Mouse (Mus musculus): Measurements from ENCODE around the gene Hpse. TPM values are rescaled to one million over a fixed set of nuclear protein-coding genes. Genes with fewer than 3 reads are reported as not detected.

Hpse gene
- polyA plus RNA-seq (2015; fragmentation: Nextera tagmentation; extraction: Ambion mirVana) = 4.0 and 4.5 TPM in 2 replicates

DNA sequence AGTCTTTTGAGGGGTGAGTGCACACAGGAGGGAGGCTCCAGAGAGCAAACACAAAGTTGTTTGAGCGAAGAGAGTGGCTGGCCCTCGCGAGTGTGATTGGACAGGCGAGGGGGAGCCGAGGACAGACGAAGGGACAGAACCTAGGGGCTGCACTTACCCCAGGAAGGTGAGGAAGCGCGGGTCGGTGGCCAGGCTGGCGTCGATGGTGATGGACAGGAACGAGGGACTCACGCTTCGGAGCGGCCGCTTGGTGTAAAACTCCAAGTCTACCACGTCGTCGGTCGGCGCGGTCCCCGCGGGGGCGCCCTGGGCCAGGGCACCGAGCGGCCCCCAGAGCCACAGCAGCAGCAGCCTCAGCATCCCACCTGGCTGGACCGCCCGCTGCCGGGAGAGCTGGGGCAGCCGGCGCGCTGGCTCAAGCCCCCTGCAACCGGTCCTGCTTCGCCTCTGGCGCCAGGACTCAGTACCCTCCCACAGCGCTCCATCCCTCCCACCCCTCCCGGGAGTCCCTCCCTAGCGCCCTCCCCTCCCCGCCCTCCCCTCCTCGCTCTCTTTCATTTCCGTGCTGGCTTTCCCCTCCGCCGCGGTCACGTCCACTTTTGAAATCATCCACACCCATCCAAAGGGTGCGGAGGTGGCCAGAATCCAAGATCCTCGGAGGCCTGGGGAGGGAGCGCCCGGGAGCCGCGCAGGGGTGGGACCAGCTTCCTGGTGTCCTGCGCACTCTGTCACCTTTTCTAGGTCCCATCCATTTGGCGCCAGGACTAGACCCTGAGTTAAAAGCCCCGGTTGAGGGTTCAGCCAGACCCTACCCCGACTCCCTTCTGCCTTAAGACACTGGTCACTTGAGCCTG is at the start of gene Hpse:
Gene Hpse (minus strand): TSS at position 482 of the 854 bp plus-strand sequence.
- Histone ChIP-seq H3K27ac (ENCODE audit: low read length) (no peak within 1 kb of the TSS), H3K4me1 (ENCODE audit: insufficient read depth, low read length) (peaks cover 13% of the 10 kb centered on the region; the same call in 1 of the 2 replicates), H3K4me3 (ENCODE audit: low read length) (peak within 1 kb of the TSS; percentile 61), H3K36me3 (ENCODE audit: insufficient read depth, low read length) (no peaks in the 10 kb centered on the region), H3K9ac (replicated peaks; ENCODE audit: low read length) (peak within 1 kb of the TSS; percentile 31), H3K4me2 (replicated peaks; ENCODE audit: low read depth, low read length) (peak within 1 kb of the TSS; percentile 94), H3K9me3 (ENCODE audit: low read length) (peaks cover 4% of the 10 kb centered on the region; the same call in 1 of the 2 replicates), H3K27me3 (ENCODE audit: insufficient read depth, low read length) (0 out of 2 replicates have a peak, but pooled peaks cover 3% of the 10 kb centered on the region)
- under 1% methylated on average over 49 of the region's 56 CpGs for WGBS
- peak; percentile 88 for ATAC-seq (ENCODE audit: low FRiP score, low TSS enrichment)

DNA sequence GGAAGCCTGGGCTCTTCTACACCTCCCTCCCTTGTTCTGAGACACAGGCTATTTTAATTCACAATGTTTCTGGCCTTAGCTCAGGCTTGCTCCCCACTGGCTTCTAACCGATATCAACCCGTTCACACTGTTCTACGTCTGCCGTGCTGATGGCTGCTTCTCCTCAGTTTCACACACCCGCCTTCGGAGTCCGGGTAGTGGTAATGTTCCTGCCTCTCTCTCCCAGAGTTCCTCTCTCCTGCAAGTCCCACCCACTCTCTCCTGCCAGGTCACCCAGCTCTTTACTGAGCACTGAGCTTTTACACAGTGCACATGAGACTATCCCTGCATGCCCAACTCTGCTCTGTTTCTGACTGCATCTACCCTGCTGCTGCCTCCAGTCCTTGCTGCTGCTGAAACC is 46.5 kb upstream of the Hpse start:
- no peak overlapping the region for H3K27ac ChIP-seq (ENCODE audit: low read length)
- 87% methylated on average over 7 of the region's 7 CpGs for WGBS
- H3K4me3 ChIP-seq (ENCODE audit: low read length) = no peak overlapping the region
- H3K9me3 ChIP-seq (ENCODE audit: low read length) = no peaks in the 10 kb centered on the region
- H3K9ac ChIP-seq (replicated peaks; ENCODE audit: low read length) = no peak overlapping the region
- no peaks in the 10 kb centered on the region for H3K4me1 ChIP-seq (ENCODE audit: insufficient read depth, low read length)
- peaks cover 55% of the 10 kb centered on the region for H3K36me3 ChIP-seq (ENCODE audit: insufficient read depth, low read length)
- no peak overlapping the region for H3K4me2 ChIP-seq (replicated peaks; ENCODE audit: low read depth, low read length)
- no peak for ATAC-seq (ENCODE audit: low FRiP score, low TSS enrichment)
- no peaks in the 10 kb centered on the region for H3K27me3 ChIP-seq (ENCODE audit: insufficient read depth, low read length)

DNA sequence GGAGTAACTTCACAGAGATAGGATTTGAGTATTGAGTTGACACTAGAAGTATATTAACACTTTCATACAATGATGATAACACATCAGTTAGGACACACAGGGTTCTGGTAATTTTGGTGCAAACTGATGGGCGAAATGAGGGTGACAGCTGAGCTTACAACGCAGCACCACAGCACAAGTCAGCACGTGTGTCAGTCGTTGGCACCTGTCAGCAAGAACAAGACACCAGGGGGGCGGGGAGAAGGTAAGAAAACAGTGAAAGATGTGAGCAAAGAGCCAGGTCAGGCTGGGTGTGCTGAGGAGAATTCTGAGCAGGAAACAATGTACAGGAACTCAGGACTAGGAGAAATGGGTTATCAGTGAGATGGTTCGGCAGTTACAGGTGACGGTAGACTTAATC is 42.2 kb upstream of the Hpse start:
- H3K27ac ChIP-seq (ENCODE audit: low read length) = no peak overlapping the region
- H3K4me1 ChIP-seq (ENCODE audit: insufficient read depth, low read length) = no peaks in the 10 kb centered on the region
- no peak overlapping the region for H3K4me2 ChIP-seq (replicated peaks; ENCODE audit: low read depth, low read length)
- no peak overlapping the region for H3K9ac ChIP-seq (replicated peaks; ENCODE audit: low read length)
- no peaks in the 10 kb centered on the region for H3K27me3 ChIP-seq (ENCODE audit: insufficient read depth, low read length)
- H3K4me3 ChIP-seq (ENCODE audit: low read length) = no peak overlapping the region
- no peak for ATAC-seq (ENCODE audit: low FRiP score, low TSS enrichment)
- H3K36me3 ChIP-seq (ENCODE audit: insufficient read depth, low read length) = peaks cover 29% of the 10 kb centered on the region
- no peaks in the 10 kb centered on the region for H3K9me3 ChIP-seq (ENCODE audit: low read length)
- 90% methylated on average over 7 of the region's 7 CpGs for WGBS

DNA sequence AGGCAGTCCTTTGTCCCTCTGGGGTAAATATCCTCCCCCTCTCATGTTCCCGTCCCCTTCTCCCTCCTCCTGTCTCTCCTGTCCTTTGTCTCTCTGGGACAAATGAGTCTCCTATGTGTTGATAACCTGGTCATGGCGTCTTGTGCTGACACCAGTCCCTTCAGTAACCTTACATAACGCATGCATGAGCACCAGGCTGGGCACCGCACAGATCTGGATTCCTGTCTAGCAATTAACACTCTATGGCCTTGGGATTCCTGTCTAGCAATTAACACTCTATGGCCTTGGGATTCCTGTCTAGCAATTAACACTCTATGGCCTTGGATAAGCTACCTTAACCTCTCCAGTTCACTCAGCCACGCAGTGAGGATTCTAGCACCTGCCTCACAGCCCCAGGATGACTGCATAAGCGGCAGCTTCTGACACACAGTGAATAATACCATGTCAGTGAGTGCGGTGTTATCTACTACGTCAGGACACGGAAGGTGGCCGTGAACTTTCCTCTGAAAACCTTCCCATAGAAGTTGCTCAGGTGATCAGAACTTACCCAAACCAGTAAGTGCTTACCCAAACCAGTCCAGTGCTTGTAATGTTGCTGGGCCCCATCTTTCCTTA is 40.6 kb upstream of the Hpse start:
- 78% methylated on average over 10 of the region's 10 CpGs for WGBS
- no peak overlapping the region for H3K4me3 ChIP-seq (ENCODE audit: low read length)
- peaks cover 24% of the 10 kb centered on the region for H3K36me3 ChIP-seq (ENCODE audit: insufficient read depth, low read length)
- no peaks in the 10 kb centered on the region for H3K4me1 ChIP-seq (ENCODE audit: insufficient read depth, low read length)
- H3K27me3 ChIP-seq (ENCODE audit: insufficient read depth, low read length) = no peaks in the 10 kb centered on the region
- no peak for ATAC-seq (ENCODE audit: low FRiP score, low TSS enrichment)
- H3K9me3 ChIP-seq (ENCODE audit: low read length) = no peaks in the 10 kb centered on the region
- no peak overlapping the region for H3K9ac ChIP-seq (replicated peaks; ENCODE audit: low read length)
- no peak overlapping the region for H3K4me2 ChIP-seq (replicated peaks; ENCODE audit: low read depth, low read length)
- H3K27ac ChIP-seq (ENCODE audit: low read length) = no peak overlapping the region

DNA sequence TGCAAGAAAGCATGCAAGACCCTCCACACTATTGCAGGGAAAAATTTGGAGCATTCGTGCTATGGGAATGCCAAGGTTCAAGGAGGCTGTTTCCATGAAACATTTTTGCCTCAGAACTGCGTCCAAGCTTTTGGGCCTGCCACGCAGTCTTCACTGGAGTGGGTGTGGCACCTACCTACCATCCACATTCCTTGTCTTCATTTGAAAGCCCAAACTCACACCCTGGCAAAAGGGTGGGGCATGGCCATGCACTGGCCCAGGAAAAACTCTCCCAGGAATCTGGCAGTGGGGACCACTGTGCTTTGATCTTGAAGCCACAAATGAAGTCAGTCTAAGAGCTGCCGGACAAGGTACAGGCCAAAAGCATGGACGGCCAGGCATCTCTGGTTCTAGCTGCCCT is 38.6 kb upstream of the Hpse start:
- no peak for ATAC-seq (ENCODE audit: low FRiP score, low TSS enrichment)
- Histone ChIP-seq H3K27ac (ENCODE audit: low read length) (no peak overlapping the region), H3K27me3 (ENCODE audit: insufficient read depth, low read length) (no peaks in the 10 kb centered on the region), H3K4me1 (ENCODE audit: insufficient read depth, low read length) (no peaks in the 10 kb centered on the region), H3K4me3 (ENCODE audit: low read length) (no peak overlapping the region), H3K9me3 (ENCODE audit: low read length) (no peaks in the 10 kb centered on the region), H3K4me2 (replicated peaks; ENCODE audit: low read depth, low read length) (no peak overlapping the region), H3K36me3 (ENCODE audit: insufficient read depth, low read length) (peaks cover 12% of the 10 kb centered on the region), H3K9ac (replicated peaks; ENCODE audit: low read length) (no peak overlapping the region)
- WGBS = 92% methylated on average over 5 of the region's 5 CpGs

DNA sequence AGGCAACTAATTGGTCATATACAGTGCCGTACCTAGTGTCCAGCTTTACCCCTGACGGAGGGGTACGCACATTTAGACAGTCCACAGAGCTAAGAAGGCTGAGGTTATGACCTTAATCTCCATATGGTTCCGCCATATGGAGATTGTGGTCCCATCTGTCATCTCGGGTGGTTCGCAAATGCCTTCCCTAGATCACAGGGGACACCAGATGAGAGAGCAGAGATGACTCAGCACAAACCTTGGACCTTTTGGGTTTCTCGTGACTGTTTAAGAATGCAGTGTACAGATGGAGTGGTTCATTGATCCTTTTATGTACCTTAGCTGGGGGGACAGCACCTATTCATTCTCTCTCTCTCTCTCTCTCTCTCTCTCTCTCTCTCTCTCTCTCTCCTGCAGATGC is 33.9 kb upstream of the Hpse start:
- H3K27ac ChIP-seq (ENCODE audit: low read length) = no peak overlapping the region
- H3K9ac ChIP-seq (replicated peaks; ENCODE audit: low read length) = no peak overlapping the region
- H3K4me1 ChIP-seq (ENCODE audit: insufficient read depth, low read length) = no peaks in the 10 kb centered on the region
- no peak overlapping the region for H3K4me3 ChIP-seq (ENCODE audit: low read length)
- H3K36me3 ChIP-seq (ENCODE audit: insufficient read depth, low read length) = no peaks in the 10 kb centered on the region
- no peaks in the 10 kb centered on the region for H3K9me3 ChIP-seq (ENCODE audit: low read length)
- no peaks in the 10 kb centered on the region for H3K27me3 ChIP-seq (ENCODE audit: insufficient read depth, low read length)
- WGBS = 67% methylated on average over 7 of the region's 7 CpGs
- H3K4me2 ChIP-seq (replicated peaks; ENCODE audit: low read depth, low read length) = no peak overlapping the region
- ATAC-seq (ENCODE audit: low FRiP score, low TSS enrichment) = no peak

DNA sequence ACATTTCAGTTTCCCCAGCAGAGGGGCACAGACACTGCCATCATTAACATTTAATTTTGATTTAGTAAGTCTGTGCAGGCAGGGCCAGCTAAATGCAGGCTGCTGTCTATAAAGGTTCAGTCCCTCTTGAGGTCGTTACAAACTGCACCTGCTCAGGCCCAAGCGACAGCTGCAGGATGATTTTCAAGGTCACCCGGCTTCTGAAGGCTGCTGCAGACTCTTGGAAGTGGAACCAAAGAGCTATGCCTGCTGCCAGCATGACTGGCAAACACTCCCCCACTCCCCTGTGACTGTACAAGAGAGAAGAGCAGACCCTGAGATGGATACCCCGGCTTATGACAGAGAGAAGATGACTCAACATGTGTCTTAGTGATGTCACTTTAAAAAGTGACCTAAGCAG is 32.1 kb upstream of the Hpse start:
- ATAC-seq (ENCODE audit: low FRiP score, low TSS enrichment) = no peak
- Histone ChIP-seq H3K4me2 (replicated peaks; ENCODE audit: low read depth, low read length) (no peak overlapping the region), H3K4me3 (ENCODE audit: low read length) (no peak overlapping the region), H3K27me3 (ENCODE audit: insufficient read depth, low read length) (no peaks in the 10 kb centered on the region), H3K36me3 (ENCODE audit: insufficient read depth, low read length) (no peaks in the 10 kb centered on the region), H3K9ac (replicated peaks; ENCODE audit: low read length) (no peak overlapping the region), H3K4me1 (ENCODE audit: insufficient read depth, low read length) (no peaks in the 10 kb centered on the region), H3K9me3 (ENCODE audit: low read length) (no peaks in the 10 kb centered on the region), H3K27ac (ENCODE audit: low read length) (no peak overlapping the region)
- WGBS = 33% methylated on average over 4 of the region's 4 CpGs

DNA sequence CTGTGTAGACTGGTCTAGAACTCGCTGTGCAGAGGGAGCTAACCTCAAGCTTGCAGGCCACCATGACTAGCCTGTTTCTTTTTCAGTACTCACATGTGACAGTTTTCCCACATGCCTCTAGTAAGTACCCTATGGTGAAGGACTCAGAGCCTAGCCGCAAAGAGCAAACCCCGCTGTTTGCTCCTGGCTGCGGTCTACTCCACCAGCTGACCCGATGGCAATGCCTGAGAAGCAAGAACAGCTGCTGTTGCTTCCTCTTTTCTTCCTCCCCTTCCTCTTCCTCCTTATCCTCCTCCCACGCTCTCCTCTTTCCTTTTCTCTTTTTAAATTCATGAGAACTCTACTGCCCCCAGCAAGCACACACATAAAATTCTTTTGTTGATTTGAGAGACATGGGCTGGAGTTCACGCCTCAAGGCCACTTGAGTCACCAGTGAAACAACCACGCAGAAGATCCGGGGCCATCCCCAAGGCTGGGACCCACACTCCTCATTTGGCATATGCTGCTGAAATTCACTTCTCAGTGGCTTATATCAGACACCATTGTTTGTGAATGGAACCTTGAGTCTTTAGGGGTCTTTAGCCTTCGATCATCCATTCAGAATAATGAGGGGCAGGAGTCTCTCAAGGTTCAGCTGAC is 31.2 kb upstream of the Hpse start:
- no peak for ATAC-seq (ENCODE audit: low FRiP score, low TSS enrichment)

DNA sequence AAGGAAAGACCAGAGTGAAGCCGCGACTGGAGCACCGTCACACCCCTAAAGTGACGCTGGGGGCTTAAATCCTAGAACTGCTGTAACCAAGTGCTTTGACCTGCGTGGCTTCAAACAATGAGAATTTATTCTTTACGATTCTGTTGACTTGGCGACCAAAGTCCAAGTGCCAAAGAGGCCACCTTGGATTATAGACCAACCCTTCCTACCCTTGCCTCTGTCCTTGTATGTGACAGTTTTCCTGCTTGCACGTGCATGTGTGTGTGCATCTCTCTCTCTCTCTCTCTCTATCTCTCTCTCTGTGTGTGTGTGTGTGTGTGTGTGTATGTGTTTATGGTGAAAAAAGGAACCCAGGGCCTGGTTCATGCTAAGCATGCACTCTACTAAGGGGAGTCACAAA is 19.3 kb upstream of the Hpse start:
- Histone ChIP-seq H3K4me1 (ENCODE audit: insufficient read depth, low read length) (no peaks in the 10 kb centered on the region), H3K9ac (replicated peaks; ENCODE audit: low read length) (no peak overlapping the region), H3K9me3 (ENCODE audit: low read length) (peaks cover 7% of the 10 kb centered on the region; the same call in 1 of the 2 replicates), H3K36me3 (ENCODE audit: insufficient read depth, low read length) (no peaks in the 10 kb centered on the region), H3K4me3 (ENCODE audit: low read length) (no peak overlapping the region), H3K27ac (ENCODE audit: low read length) (no peak overlapping the region), H3K4me2 (replicated peaks; ENCODE audit: low read depth, low read length) (no peak overlapping the region), H3K27me3 (ENCODE audit: insufficient read depth, low read length) (no peaks in the 10 kb centered on the region)
- no peak for ATAC-seq (ENCODE audit: low FRiP score, low TSS enrichment)
- WGBS = 82% methylated on average over 8 of the region's 8 CpGs

More for the DNA sequence above, 31.2 kb upstream of the Hpse start:
- Histone ChIP-seq H3K4me3 (ENCODE audit: low read length) (no peak overlapping the region), H3K27me3 (ENCODE audit: insufficient read depth, low read length) (no peaks in the 10 kb centered on the region), H3K9me3 (ENCODE audit: low read length) (no peaks in the 10 kb centered on the region), H3K27ac (ENCODE audit: low read length) (no peak overlapping the region), H3K36me3 (ENCODE audit: insufficient read depth, low read length) (no peaks in the 10 kb centered on the region), H3K4me1 (ENCODE audit: insufficient read depth, low read length) (no peaks in the 10 kb centered on the region), H3K4me2 (replicated peaks; ENCODE audit: low read depth, low read length) (no peak overlapping the region), H3K9ac (replicated peaks; ENCODE audit: low read length) (no peak overlapping the region)
- WGBS = 76% methylated on average over 10 of the region's 10 CpGs
